Mouse (Mus musculus): ENCODE results near the gene Fyn.

- no peak for TF ChIP-seq POLR2A (IDR thresholded peaks at IDR 0.05; ENCODE audit: borderline replicate concordance, extremely low read depth, insufficient read depth, insufficient read length, poor library complexity, severe bottlenecking)
- no peak for TF ChIP-seq CTCF (IDR thresholded peaks at IDR 0.05; ENCODE audit: borderline replicate concordance, extremely low read depth, insufficient read depth, insufficient read length)
Measured at GRCm38 (mm10) chr10:39525431-39525830, 156.8 kb downstream of the Fyn start.

All from brain, embryonic 14.5 days (tissue).